Mouse (Mus musculus): ENCODE results near the gene Vmn1r4. TPM values are rescaled to one million over a fixed set of nuclear protein-coding genes. Genes with fewer than 3 reads are reported as not detected.
A peak's percentile ranks its signal among the peaks of the same experiment; 100 is the strongest.

Gene Vmn1r4
- polyA plus RNA-seq, 1 experiment from 2014 or later: 0.10 TPM

GRCm38 (mm10) chr6:56902606-56903520 lies 21.0 kb upstream of the Vmn1r4 start:
- no peak for TF ChIP-seq CTCF (IDR thresholded peaks at IDR 0.05)
- no peaks in the 10 kb centered on the region for H3K27me3 ChIP-seq
- no peak for DNase-seq (ENCODE audit: low read depth, low spot score)
- ChIA-PET POLR2A (no interaction called here), CTCF (interaction anchor here (0.7 to 4.0 kb wide), 3 partner anchors 11 to 93 kb away, joined by 3 to 16 read pairs (median 3); no protein-coding TSS in a partner anchor)
- in situ Hi-C loops (cut with MboI; ENCODE audit: low pct_unique_long_range_greater_than_20kb): no loop called here
- ATAC-seq: no peak

DNA sequence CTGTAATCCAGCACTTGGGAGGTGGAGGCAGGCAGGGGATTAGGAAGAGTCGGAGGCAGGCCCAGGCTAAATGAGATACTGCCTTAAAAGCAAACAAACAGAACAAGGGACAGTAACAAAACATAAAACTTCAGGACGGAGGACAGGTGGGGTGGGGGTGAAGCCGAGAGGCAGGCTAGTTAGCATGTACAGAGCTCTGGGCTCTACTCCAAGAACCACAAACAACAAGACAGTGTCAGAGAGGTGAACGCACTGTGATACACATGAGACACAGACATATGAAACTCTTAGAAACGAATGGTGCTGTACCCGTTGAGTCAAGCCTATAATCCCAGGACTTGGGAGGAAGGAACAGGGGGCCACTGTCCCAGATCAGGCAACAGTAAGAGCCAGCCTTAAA lies 20.0 kb upstream of the Vmn1r4 start:
- ChIA-PET POLR2A (no interaction called here), CTCF (interaction anchor here (1.0 to 1.4 kb wide), 2 partner anchors 12 to 14 kb away, joined by 3 read pairs; no protein-coding TSS in a partner anchor)
- DNase-seq (ENCODE audit: low read depth, low spot score): no peak
- no peaks in the 10 kb centered on the region for H3K27me3 ChIP-seq
- in situ Hi-C loops (cut with MboI; ENCODE audit: low pct_unique_long_range_greater_than_20kb): no loop called here
- ATAC-seq: peak; percentile 34
- TF ChIP-seq CTCF (IDR thresholded peaks at IDR 0.05): no peak

DNA sequence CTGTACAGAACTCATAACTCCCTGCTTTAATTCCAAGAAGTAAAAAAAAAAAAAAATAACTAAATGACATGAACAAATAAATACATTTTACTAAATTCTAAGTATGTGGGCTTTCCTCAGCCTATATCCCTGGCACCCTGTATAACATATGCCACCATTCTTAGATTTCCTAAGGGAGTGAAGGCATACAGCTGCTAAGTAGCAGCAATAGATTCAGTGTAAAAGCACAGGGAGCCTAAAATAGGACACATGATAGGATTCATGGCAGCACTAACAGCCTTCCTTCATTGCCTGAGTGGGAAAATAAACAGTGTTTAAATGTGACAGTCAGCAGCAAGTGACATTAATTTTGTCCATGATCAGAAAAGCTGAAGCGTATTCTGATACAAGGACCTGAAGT lies 19.5 kb upstream of the Vmn1r4 start:
- TF ChIP-seq CTCF (IDR thresholded peaks at IDR 0.05): no peak
- ChIA-PET POLR2A (no interaction called here), CTCF (interaction anchor here (1.0 to 1.4 kb wide), 2 partner anchors 12 to 13 kb away, joined by 3 read pairs; no protein-coding TSS in a partner anchor)
- in situ Hi-C loops (cut with MboI; ENCODE audit: low pct_unique_long_range_greater_than_20kb): no loop called here
- H3K27me3 ChIP-seq: no peaks in the 10 kb centered on the region
- DNase-seq (ENCODE audit: low read depth, low spot score) (no peak), ATAC-seq (no peak)

GRCm38 (mm10) chr6:56904982-56905381 lies 18.8 kb upstream of the Vmn1r4 start:
- ChIA-PET CTCF (no interaction called here), POLR2A (no interaction called here)
- no peak for DNase-seq (ENCODE audit: low read depth, low spot score)
- TF ChIP-seq CTCF (IDR thresholded peaks at IDR 0.05): no peak
- no peaks in the 10 kb centered on the region for H3K27me3 ChIP-seq
- in situ Hi-C loops (cut with MboI; ENCODE audit: low pct_unique_long_range_greater_than_20kb): loop anchor here (5.0 kb wide), 1 partner anchor 93 kb away; no protein-coding TSS in a partner anchor
- ATAC-seq: no peak

DNA sequence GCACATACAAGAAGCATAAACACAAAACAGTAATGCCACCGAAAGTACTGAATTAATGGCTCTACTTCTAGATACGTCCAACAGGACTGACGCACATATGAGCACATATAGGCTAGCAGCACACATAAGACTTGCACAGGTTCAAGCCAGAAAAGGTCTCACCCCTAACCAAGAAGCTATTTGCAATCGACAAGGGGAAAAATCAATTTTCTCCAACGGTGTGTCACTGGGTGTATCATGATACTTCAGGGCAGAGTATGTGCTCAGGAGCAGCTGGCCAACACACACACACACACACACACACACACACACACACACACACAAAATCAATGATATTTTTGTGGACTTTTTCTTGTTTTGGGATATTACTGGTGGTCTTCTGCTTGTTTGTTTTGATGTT lies 18.3 kb upstream of the Vmn1r4 start:
- in situ Hi-C loops (cut with MboI; ENCODE audit: low pct_unique_long_range_greater_than_20kb): loop anchor here (5.0 kb wide), 1 partner anchor 93 kb away; no protein-coding TSS in a partner anchor
- no peak for TF ChIP-seq CTCF (IDR thresholded peaks at IDR 0.05)

DNA sequence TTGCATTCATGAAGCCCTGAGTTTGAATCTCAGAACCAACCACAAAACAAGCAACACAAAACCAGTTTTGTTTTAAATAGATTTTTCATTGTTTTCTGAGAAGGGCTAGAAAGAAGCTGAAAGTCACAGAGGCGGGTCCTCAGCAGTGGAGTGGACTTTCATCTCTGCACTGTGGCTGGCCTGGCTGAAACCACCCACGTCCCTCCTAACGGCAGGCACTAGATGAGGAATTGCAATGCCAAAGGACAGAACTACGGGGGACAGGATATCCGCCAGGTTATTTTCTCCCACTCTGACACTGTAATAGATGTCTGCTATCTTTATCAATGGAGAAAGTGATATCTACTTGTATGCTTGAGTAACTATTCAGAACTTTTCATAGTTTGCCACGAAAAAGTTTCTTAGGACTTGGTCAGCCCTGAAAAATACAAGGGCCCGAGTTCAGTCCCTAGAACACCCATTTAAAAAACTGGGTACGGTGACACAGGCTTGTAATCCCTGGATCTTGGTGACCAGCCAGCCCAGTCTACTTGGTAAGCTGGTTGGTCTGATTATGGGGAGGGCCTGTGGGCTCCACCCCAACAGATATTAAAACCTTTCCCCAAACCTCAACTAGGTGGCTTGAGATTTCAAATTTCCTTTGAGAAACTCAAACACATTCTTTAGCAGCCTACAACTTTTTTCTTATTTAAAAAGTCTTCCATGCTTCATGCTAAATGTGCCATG lies 17.5 kb upstream of the Vmn1r4 start:
- no peaks in the 10 kb centered on the region for H3K27me3 ChIP-seq
- no peak for DNase-seq (ENCODE audit: low read depth, low spot score)
- no peak for ATAC-seq
- in situ Hi-C loops (cut with MboI; ENCODE audit: low pct_unique_long_range_greater_than_20kb): loop anchor here (5.0 kb wide), 1 partner anchor 94 kb away; no protein-coding TSS in a partner anchor
- POLR2A ChIA-PET: no interaction called here
- CTCF ChIA-PET: no interaction called here
- TF ChIP-seq CTCF (IDR thresholded peaks at IDR 0.05): no peak

More for the DNA sequence above, 18.3 kb upstream of the Vmn1r4 start:
- DNase-seq (ENCODE audit: low read depth, low spot score) (no peak), ATAC-seq (no peak)
- CTCF ChIA-PET: no interaction called here
- H3K27me3 ChIP-seq: no peaks in the 10 kb centered on the region
- POLR2A ChIA-PET: no interaction called here

GRCm38 (mm10) chr6:56907973-56908372 lies 15.8 kb upstream of the Vmn1r4 start:
- ATAC-seq: no peak
- TF ChIP-seq CTCF (IDR thresholded peaks at IDR 0.05): no peak

DNA sequence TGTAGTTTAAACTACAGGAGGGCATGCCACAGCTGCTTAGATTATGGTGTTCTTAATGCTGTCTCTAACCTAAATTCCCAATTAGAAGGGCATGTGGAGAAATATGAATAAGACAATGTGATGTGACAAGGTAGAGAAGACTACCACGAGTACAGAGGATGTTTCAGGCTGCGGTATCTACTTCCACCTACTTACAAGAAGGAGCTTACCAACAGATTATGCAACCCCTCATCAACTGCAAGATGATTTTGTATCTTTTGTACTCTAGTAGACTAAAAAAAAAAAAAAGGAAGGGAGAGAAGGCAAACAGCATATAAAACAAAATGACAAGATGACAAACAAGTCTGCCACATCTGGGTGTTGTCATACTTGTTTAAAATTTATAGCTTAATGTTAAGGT lies 15.4 kb upstream of the Vmn1r4 start:
- no peak for TF ChIP-seq CTCF (IDR thresholded peaks at IDR 0.05)
- ATAC-seq: no peak
- POLR2A ChIA-PET: interaction anchor here (1.1 kb wide), 1 partner anchor 10 kb away, joined by 7 read pairs; no protein-coding TSS in a partner anchor
- H3K27me3 ChIP-seq: no peaks in the 10 kb centered on the region
- in situ Hi-C loops (cut with MboI; ENCODE audit: low pct_unique_long_range_greater_than_20kb): loop anchor here (5.0 kb wide), 1 partner anchor 96 kb away; no protein-coding TSS in a partner anchor
- CTCF ChIA-PET: interaction anchor here (0.7 to 3.8 kb wide), 19 partner anchors 8 to 1700 kb away, joined by 3 to 29 read pairs (median 5); partner anchors contain the start of genes Fkbp9 and Nt5c3
- no peak for DNase-seq (ENCODE audit: low read depth, low spot score)

More at GRCm38 (mm10) chr6:56907973-56908372, 15.8 kb upstream of the Vmn1r4 start:
- in situ Hi-C loops (cut with MboI; ENCODE audit: low pct_unique_long_range_greater_than_20kb): loop anchor here (5.0 kb wide), 1 partner anchor 96 kb away; no protein-coding TSS in a partner anchor
- ChIA-PET POLR2A (interaction anchor here (1.1 kb wide), 1 partner anchor 10 kb away, joined by 7 read pairs; no protein-coding TSS in a partner anchor), CTCF (interaction anchor here (0.9 to 3.8 kb wide), 12 partner anchors 8 to 106 kb away, joined by 3 to 29 read pairs (median 6); partner anchors contain the start of gene Fkbp9)
- no peaks in the 10 kb centered on the region for H3K27me3 ChIP-seq
- no peak for DNase-seq (ENCODE audit: low read depth, low spot score)

- H3K27me3 ChIP-seq: no peaks in the 10 kb centered on the region
- ChIA-PET CTCF (interaction anchor here (0.7 to 3.8 kb wide), 19 partner anchors 8 to 1700 kb away, joined by 3 to 29 read pairs (median 5); partner anchors contain the start of genes Fkbp9 and Nt5c3), POLR2A (interaction anchor here (1.1 kb wide), 1 partner anchor 9 kb away, joined by 7 read pairs; no protein-coding TSS in a partner anchor)
- in situ Hi-C loops (cut with MboI; ENCODE audit: low pct_unique_long_range_greater_than_20kb): loop anchor here (5.0 kb wide), 1 partner anchor 97 kb away; no protein-coding TSS in a partner anchor
- peak; percentile 91 for ATAC-seq
- no peak for DNase-seq (ENCODE audit: low read depth, low spot score)
- TF ChIP-seq CTCF (IDR thresholded peaks at IDR 0.05): peak; percentile 95
Observed at GRCm38 (mm10) chr6:56908912-56909311, 14.9 kb upstream of the Vmn1r4 start.

- TF ChIP-seq CTCF (IDR thresholded peaks at IDR 0.05): no peak
- no peaks in the 10 kb centered on the region for H3K27me3 ChIP-seq
- no peak for DNase-seq (ENCODE audit: low read depth, low spot score)
- in situ Hi-C loops (cut with MboI; ENCODE audit: low pct_unique_long_range_greater_than_20kb): loop anchor here (10.0 kb wide), 1 partner anchor 186 kb away; no protein-coding TSS in a partner anchor
- POLR2A ChIA-PET: interaction anchor here (0.6 kb wide), 1 partner anchor 112 kb away, joined by 5 read pairs; no protein-coding TSS in a partner anchor
- ATAC-seq: no peak
- CTCF ChIA-PET: no interaction called here
Observed at GRCm38 (mm10) chr6:56910910-56911309, 12.9 kb upstream of the Vmn1r4 start.

Measured in Patski (cell line).